Mouse (Mus musculus): ENCODE measurements around the gene Atf6b. TPM values are rescaled to one million over a fixed set of nuclear protein-coding genes. Genes with fewer than 3 reads are reported as not detected.
A peak's percentile ranks its signal among the peaks of the same experiment; 100 is the strongest.

Gene Atf6b
- polyA plus RNA-seq, 1 experiment from 2014 or later: 42.5 TPM

- 28% methylated on average over 5 of the region's 5 CpGs for WGBS
- TF ChIP-seq CTCF (IDR thresholded peaks at IDR 0.05): no peak
- TF ChIP-seq EP300 (IDR thresholded peaks at IDR 0.05): no peak
- Histone ChIP-seq H3K9me3 (ENCODE audit: low read length) (no peaks in the 10 kb centered on the region), H3K9ac (replicated peaks; ENCODE audit: low read depth) (0 out of 2 replicates have a peak overlapping the region, but pooled peaks have one; percentile 46), H3K4me3 (ENCODE audit: low read depth, low read length) (no peak overlapping the region), H3K27ac (ENCODE audit: low read length) (no peak overlapping the region; the same call in 1 of the 2 replicates), H3K4me2 (replicated peaks; ENCODE audit: low read depth, low read length) (peak overlapping the region; percentile 62), H3K36me3 (ENCODE audit: insufficient read depth, low read length) (no peaks in the 10 kb centered on the region), H3K4me1 (ENCODE audit: insufficient read depth, low read depth, low read length) (peaks cover 21% of the 10 kb centered on the region; the same call in 1 of the 2 replicates), H3K27me3 (replicated peaks; ENCODE audit: insufficient read depth, low read length) (peaks cover 32% of the 10 kb centered on the region)
- ATAC-seq (no peak), DNase-seq (ENCODE audit: low spot score) (no peak)
Observed at GRCm38 (mm10) chr17:34628644-34628967, 18.3 kb upstream of the Atf6b start.

DNA sequence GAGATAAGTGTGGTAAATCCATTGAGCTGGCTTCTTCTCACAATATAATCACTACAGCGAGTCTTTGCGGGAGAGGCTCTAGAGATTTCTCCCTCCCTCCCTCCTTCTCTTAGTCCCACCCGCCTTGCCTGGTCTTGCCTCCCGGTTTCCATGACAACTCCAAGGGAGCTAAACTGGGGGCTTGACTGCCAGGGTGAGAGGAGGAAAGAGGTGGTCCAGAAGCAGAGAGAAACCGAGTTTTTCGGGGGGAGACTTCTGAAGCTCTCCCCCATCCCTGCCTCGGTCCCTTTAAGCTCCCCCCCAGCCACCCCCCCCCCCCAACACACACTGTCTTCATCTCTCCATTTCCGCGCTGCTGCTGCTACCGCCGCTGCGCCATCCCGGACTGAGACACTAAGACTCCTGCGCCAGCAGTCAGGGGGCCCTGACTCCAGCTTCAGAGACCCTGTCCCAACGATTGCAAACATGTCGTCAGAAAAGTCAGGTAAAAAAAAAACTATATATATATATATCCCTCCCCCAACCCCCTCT is 17.7 kb upstream of the Atf6b start, which contains the start of gene Prrt1:
TSS of gene Prrt1 (plus strand) at position 313 of the 531 bp plus-strand sequence.
- H3K27ac ChIP-seq (ENCODE audit: low read length): peak within 1 kb of the TSS; percentile 90; the same call in 1 of the 2 replicates
- TF ChIP-seq CTCF (IDR thresholded peaks at IDR 0.05) (no peak), EP300 (IDR thresholded peaks at IDR 0.05) (no peak)
- 0 out of 2 replicates have a peak within 1 kb of the TSS, but pooled peaks have one; percentile 46 for H3K9ac ChIP-seq (replicated peaks; ENCODE audit: low read depth)
- H3K36me3 ChIP-seq (ENCODE audit: insufficient read depth, low read length): no peaks in the 10 kb centered on the region
- DNase-seq (ENCODE audit: low spot score) (no peak), ATAC-seq (no peak)
- H3K27me3 ChIP-seq (replicated peaks; ENCODE audit: insufficient read depth, low read length): peaks cover 38% of the 10 kb centered on the region
- 5% methylated on average over 16 of the region's 16 CpGs for WGBS
- H3K4me3 ChIP-seq (ENCODE audit: low read depth, low read length): peak within 1 kb of the TSS; percentile 60
- no peaks in the 10 kb centered on the region for H3K9me3 ChIP-seq (ENCODE audit: low read length)
- H3K4me2 ChIP-seq (replicated peaks; ENCODE audit: low read depth, low read length): peak within 1 kb of the TSS; percentile 62
- peaks cover 21% of the 10 kb centered on the region; the same call in 1 of the 2 replicates for H3K4me1 ChIP-seq (ENCODE audit: insufficient read depth, low read depth, low read length)

GRCm38 (mm10) chr17:34629796-34630603 is 16.9 kb upstream of the Atf6b start:
- Histone ChIP-seq H3K4me1 (ENCODE audit: insufficient read depth, low read depth, low read length) (peaks cover 21% of the 10 kb centered on the region; the same call in 1 of the 2 replicates), H3K4me3 (ENCODE audit: low read depth, low read length) (no peak overlapping the region), H3K9ac (replicated peaks; ENCODE audit: low read depth) (no peak overlapping the region), H3K36me3 (ENCODE audit: insufficient read depth, low read length) (no peaks in the 10 kb centered on the region), H3K9me3 (ENCODE audit: low read length) (no peaks in the 10 kb centered on the region), H3K4me2 (replicated peaks; ENCODE audit: low read depth, low read length) (peak overlapping the region; percentile 43), H3K27me3 (replicated peaks; ENCODE audit: insufficient read depth, low read length) (peaks cover 42% of the 10 kb centered on the region), H3K27ac (ENCODE audit: low read length) (no peak overlapping the region)
- TF ChIP-seq CTCF (IDR thresholded peaks at IDR 0.05): no peak
- TF ChIP-seq EP300 (IDR thresholded peaks at IDR 0.05): no peak
- 24% methylated on average over 12 of the region's 12 CpGs for WGBS
- ATAC-seq: no peak
- DNase-seq (ENCODE audit: low spot score): no peak

GRCm38 (mm10) chr17:34630761-34631301 is 16.1 kb upstream of the Atf6b start:
- H3K9me3 ChIP-seq (ENCODE audit: low read length): no peaks in the 10 kb centered on the region
- H3K36me3 ChIP-seq (ENCODE audit: insufficient read depth, low read length): no peaks in the 10 kb centered on the region
- H3K4me3 ChIP-seq (ENCODE audit: low read depth, low read length): peak overlapping the region; percentile 17
- ATAC-seq: no peak
- H3K9ac ChIP-seq (replicated peaks; ENCODE audit: low read depth): no peak overlapping the region
- H3K27ac ChIP-seq (ENCODE audit: low read length): no peak overlapping the region
- peaks cover 21% of the 10 kb centered on the region; the same call in 1 of the 2 replicates for H3K4me1 ChIP-seq (ENCODE audit: insufficient read depth, low read depth, low read length)
- no peak for TF ChIP-seq EP300 (IDR thresholded peaks at IDR 0.05)
- no peak for TF ChIP-seq CTCF (IDR thresholded peaks at IDR 0.05)
- 2% methylated on average over 30 of the region's 48 CpGs for WGBS
- no peak for DNase-seq (ENCODE audit: low spot score)
- H3K27me3 ChIP-seq (replicated peaks; ENCODE audit: insufficient read depth, low read length): peaks cover 42% of the 10 kb centered on the region
- peak overlapping the region; percentile 43 for H3K4me2 ChIP-seq (replicated peaks; ENCODE audit: low read depth, low read length)

DNA sequence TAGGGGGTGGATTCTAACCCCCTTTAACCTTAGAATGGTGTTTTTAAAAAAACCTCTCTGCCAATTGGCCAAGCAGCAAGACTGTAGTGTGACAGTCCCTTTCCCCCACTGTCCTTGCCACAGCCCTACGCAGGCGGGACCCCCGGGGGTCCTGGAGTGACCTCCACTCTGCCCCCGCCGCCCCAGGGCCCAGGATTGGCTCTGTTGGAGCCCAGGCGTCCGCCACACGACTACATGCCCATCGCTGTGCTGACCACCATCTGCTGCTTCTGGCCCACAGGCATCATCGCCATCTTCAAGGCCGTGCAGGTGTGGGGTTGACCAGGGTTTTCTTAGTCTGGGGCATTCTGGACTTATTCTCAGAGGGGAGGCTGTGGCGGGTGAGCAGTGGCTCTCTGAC is 15.3 kb upstream of the Atf6b start:
- 17% methylated on average over 11 of the region's 12 CpGs for WGBS

GRCm38 (mm10) chr17:34632261-34632691 is 14.7 kb upstream of the Atf6b start:
- 2% methylated on average over 25 of the region's 26 CpGs for WGBS
- H3K9ac ChIP-seq (replicated peaks; ENCODE audit: low read depth): no peak overlapping the region
- H3K4me3 ChIP-seq (ENCODE audit: low read depth, low read length): peak overlapping the region; percentile 14
- peak overlapping the region; percentile 43 for H3K4me2 ChIP-seq (replicated peaks; ENCODE audit: low read depth, low read length)
- H3K36me3 ChIP-seq (ENCODE audit: insufficient read depth, low read length): no peaks in the 10 kb centered on the region
- H3K27me3 ChIP-seq (replicated peaks; ENCODE audit: insufficient read depth, low read length): peaks cover 42% of the 10 kb centered on the region
- DNase-seq (ENCODE audit: low spot score) (peak; percentile 76), ATAC-seq (peak; percentile 66)
- peaks cover 14% of the 10 kb centered on the region; the same call in 1 of the 2 replicates for H3K4me1 ChIP-seq (ENCODE audit: insufficient read depth, low read depth, low read length)
- no peaks in the 10 kb centered on the region for H3K9me3 ChIP-seq (ENCODE audit: low read length)
- H3K27ac ChIP-seq (ENCODE audit: low read length): no peak overlapping the region
- TF ChIP-seq CTCF (IDR thresholded peaks at IDR 0.05) (no peak), EP300 (IDR thresholded peaks at IDR 0.05) (no peak)

More for the DNA sequence above, 15.3 kb upstream of the Atf6b start:
- H3K9ac ChIP-seq (replicated peaks; ENCODE audit: low read depth): no peak overlapping the region
- H3K27me3 ChIP-seq (replicated peaks; ENCODE audit: insufficient read depth, low read length): peaks cover 42% of the 10 kb centered on the region
- TF ChIP-seq CTCF (IDR thresholded peaks at IDR 0.05) (no peak), EP300 (IDR thresholded peaks at IDR 0.05) (no peak)
- no peaks in the 10 kb centered on the region for H3K9me3 ChIP-seq (ENCODE audit: low read length)
- H3K36me3 ChIP-seq (ENCODE audit: insufficient read depth, low read length): no peaks in the 10 kb centered on the region
- peak overlapping the region; percentile 14; the same call in 1 of the 2 replicates for H3K4me3 ChIP-seq (ENCODE audit: low read depth, low read length)
- peaks cover 15% of the 10 kb centered on the region; the same call in 1 of the 2 replicates for H3K4me1 ChIP-seq (ENCODE audit: insufficient read depth, low read depth, low read length)
- ATAC-seq: no peak
- no peak for DNase-seq (ENCODE audit: low spot score)
- no peak overlapping the region for H3K27ac ChIP-seq (ENCODE audit: low read length)
- H3K4me2 ChIP-seq (replicated peaks; ENCODE audit: low read depth, low read length): peak overlapping the region; percentile 43
